Mouse (Mus musculus) monocyte, adult 2 months (primary cell): ENCODE measurements around the gene Mpig6b.
A peak's percentile ranks its signal among the peaks of the same experiment; 100 is the strongest.

Experiments
- DNase-seq, 2 experiments: peaks; one replicate each; pipeline ENCODE4 v3.0.0; 2022; ENCODE audit warnings: low spot score in 2 of 2, low read depth in 1 of 2

The Mpig6b gene

GRCm38 (mm10) chr17:35066084-35066483 lies at the start of gene Mpig6b:
Gene Mpig6b, minus strand, starts transcription at chr17:35066184.
- no peak for DNase-seq

- DNase-seq: no peak
These were observed 49.3 kb upstream of the Mpig6b start, which contains the start of gene Ly6g5b for GRCm38 (mm10) chr17:35115046-35116019. Gene Ly6g5b, minus strand, starts transcription at chr17:35115428.

- no peak for DNase-seq
These were observed 45.8 kb upstream of the Mpig6b start for GRCm38 (mm10) chr17:35111774-35112173.

- DNase-seq: no peak
These were observed 42.1 kb upstream of the Mpig6b start, which contains the start of gene Ly6g5c for GRCm38 (mm10) chr17:35108097-35108496. Gene Ly6g5c, plus strand, starts transcription at chr17:35108279.

- DNase-seq: no peak
These were observed 40.5 kb upstream of the Mpig6b start for GRCm38 (mm10) chr17:35106522-35106921.

GRCm38 (mm10) chr17:35105740-35106389 lies 39.9 kb upstream of the Mpig6b start:
- no peak for DNase-seq

- DNase-seq: no peak
These were observed 38.8 kb upstream of the Mpig6b start for GRCm38 (mm10) chr17:35104754-35105153.

- no peak for DNase-seq
These were observed 38.1 kb upstream of the Mpig6b start for GRCm38 (mm10) chr17:35104079-35104478.

GRCm38 (mm10) chr17:35103221-35103690 lies 37.3 kb upstream of the Mpig6b start:
- DNase-seq: no peak

- DNase-seq: no peak
These were observed 36.3 kb upstream of the Mpig6b start for GRCm38 (mm10) chr17:35102299-35102698.

GRCm38 (mm10) chr17:35101161-35101560 lies 35.2 kb upstream of the Mpig6b start:
- no peak for DNase-seq

GRCm38 (mm10) chr17:35100196-35100765 lies 34.3 kb upstream of the Mpig6b start:
- no peak for DNase-seq

- no peak for DNase-seq
These were observed 31.2 kb upstream of the Mpig6b start for GRCm38 (mm10) chr17:35097164-35097655.

- no peak for DNase-seq
These were observed 30.6 kb upstream of the Mpig6b start for GRCm38 (mm10) chr17:35096597-35096996.

GRCm38 (mm10) chr17:35094475-35095365 lies 28.7 kb upstream of the Mpig6b start:
- no peak for DNase-seq

- DNase-seq: no peak
These were observed 26.6 kb upstream of the Mpig6b start for GRCm38 (mm10) chr17:35092403-35093198.

GRCm38 (mm10) chr17:35090166-35090932 lies 24.4 kb upstream of the Mpig6b start:
- DNase-seq: no peak

- peak; percentile 79 to 92 for DNase-seq
These were observed 23.1 kb upstream of the Mpig6b start, which contains the start of gene Abhd16a for GRCm38 (mm10) chr17:35088825-35089644. Gene Abhd16a, plus strand, starts transcription at chr17:35089263.
